Mouse (Mus musculus): Measurements from ENCODE around the gene Syngap1.

DNA sequence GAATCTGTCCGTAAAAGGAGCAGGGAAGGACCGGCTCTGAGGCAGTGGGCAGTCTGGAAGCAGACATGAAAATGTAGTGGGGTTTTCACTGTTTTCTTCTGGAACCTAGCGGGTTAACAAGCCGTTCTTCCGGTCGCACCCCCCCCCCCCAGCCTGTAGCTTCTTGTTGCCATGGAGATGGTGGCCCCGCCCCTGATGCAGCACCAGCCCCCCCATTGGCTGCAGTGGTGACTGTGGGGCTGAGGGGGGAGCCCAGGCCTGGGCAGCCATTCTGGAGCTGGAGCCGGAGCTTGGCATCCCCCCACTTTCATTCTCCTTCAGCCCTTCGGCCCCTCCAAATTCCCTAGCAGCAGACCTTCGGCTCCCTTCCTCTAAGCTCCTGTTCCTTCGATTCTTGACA, 10.4 kb downstream of the Syngap1 start:
- TF ChIP-seq MYOG (IDR thresholded peaks at IDR 0.05; ENCODE audit: control insufficient read depth in 1 of 3, insufficient read depth in 1 of 3, insufficient read length in 2 of 3, low read depth in 2 of 3) = no peak
- TF ChIP-seq USF1 (IDR thresholded peaks at IDR 0.05; ENCODE audit: low read depth) = no peak
- no peak for TF ChIP-seq E2F4 (IDR thresholded peaks at IDR 0.05; ENCODE audit: insufficient read depth)

All from myocyte (in vitro differentiated cells).